Comparison of ENCODE assay signal across 19 mouse cellular contexts in genomic region chr4:98023245-98023792, GRCm38 (mm10).
DNase-seq lines count a peak whose midpoint lies in the region; ATAC-seq and TF ChIP-seq lines count a peak whose summit lies in the region.
"Had no signal": no experiment of that assay in that cellular context is flagged by ENCODE, and none has a peak within 500 bp of the region (broad histone marks: within the 10 kb centered on the region; RNA-seq: fewer than 3 reads in every experiment).

No protein-coding gene starts in this region.

- H3K4me2 ChIP-seq in forebrain, embryonic 12.5 days, result no peak overlapping the region
- H3K4me2 ChIP-seq in midbrain, embryonic 14.5 days (ENCODE audit: low read length), result no peak overlapping the region
- no peak overlapping the region for H3K4me2 ChIP-seq in midbrain, embryonic 11.5 days
- H3K4me2 ChIP-seq in hindbrain, embryonic 13.5 days, result no peak overlapping the region
- H3K4me2 ChIP-seq in midbrain, embryonic 15.5 days, result no peak overlapping the region
- H3K4me2 ChIP-seq in stomach, postnatal 0 days (replicated peaks; ENCODE audit: low read depth), result no peak overlapping the region
- H3K4me2 ChIP-seq: heart, embryonic 13.5 days; kidney, embryonic 15.5 days had no signal

- WGBS in forebrain, embryonic 12.5 days, result 56% methylated on average over 6 of the region's 6 CpGs
- 88% methylated on average over 6 of the region's 6 CpGs for WGBS in forebrain, embryonic 10.5 days
- 38% methylated on average over 6 of the region's 6 CpGs for WGBS in midbrain, embryonic 14.5 days
- 77% methylated on average over 6 of the region's 6 CpGs for WGBS in midbrain, embryonic 11.5 days
- 30% methylated on average over 6 of the region's 6 CpGs for WGBS in hindbrain, embryonic 13.5 days
- 30% methylated on average over 6 of the region's 6 CpGs for WGBS in midbrain, embryonic 15.5 days
- 72% methylated on average over 6 of the region's 6 CpGs for WGBS in stomach, postnatal 0 days

- no peak overlapping the region for H3K4me3 ChIP-seq in forebrain, embryonic 12.5 days (replicated peaks)
- no peak overlapping the region for H3K4me3 ChIP-seq in forebrain, embryonic 10.5 days
- no peak overlapping the region for H3K4me3 ChIP-seq in midbrain, embryonic 14.5 days (replicated peaks; ENCODE audit: low read depth, low read length)
- H3K4me3 ChIP-seq in midbrain, embryonic 11.5 days (ENCODE audit: low read depth, low read length), result no peak overlapping the region
- H3K4me3 ChIP-seq in hindbrain, embryonic 13.5 days, result no peak overlapping the region
- H3K4me3 ChIP-seq in midbrain, embryonic 15.5 days, result no peak overlapping the region
- no peak overlapping the region for H3K4me3 ChIP-seq in stomach, postnatal 0 days (ENCODE audit: low read depth, low read length)
- H3K4me3 ChIP-seq: heart, embryonic 13.5 days; kidney, embryonic 15.5 days had no signal

- no peaks in the 10 kb centered on the region for H3K27me3 ChIP-seq in forebrain, embryonic 12.5 days
- H3K27me3 ChIP-seq in forebrain, embryonic 10.5 days (ENCODE audit: poor library complexity, severe bottlenecking), result no peaks in the 10 kb centered on the region
- no peaks in the 10 kb centered on the region for H3K27me3 ChIP-seq in midbrain, embryonic 14.5 days (ENCODE audit: control insufficient read depth, insufficient read depth, low read length)
- no peaks in the 10 kb centered on the region for H3K27me3 ChIP-seq in midbrain, embryonic 11.5 days (ENCODE audit: control insufficient read depth, insufficient read depth, low read length)
- no peaks in the 10 kb centered on the region for H3K27me3 ChIP-seq in hindbrain, embryonic 13.5 days
- no peaks in the 10 kb centered on the region for H3K27me3 ChIP-seq in midbrain, embryonic 15.5 days (replicated peaks)
- H3K27me3 ChIP-seq in stomach, postnatal 0 days (ENCODE audit: control insufficient read depth, insufficient read depth, low read length), result no peaks in the 10 kb centered on the region
- H3K27me3 ChIP-seq: heart, embryonic 13.5 days; kidney, embryonic 15.5 days had no signal

- 0 out of 2 replicates have a peak, but pooled peaks have one; percentile 55 for ATAC-seq in forebrain, embryonic 12.5 days (ENCODE audit: low FRiP score)
- ATAC-seq in midbrain, embryonic 14.5 days (ENCODE audit: low FRiP score, low TSS enrichment), result peak; percentile 47; the same call in 1 of the 2 replicates
- no peak for ATAC-seq in midbrain, embryonic 11.5 days (ENCODE audit: low FRiP score)
- no peak for ATAC-seq in hindbrain, embryonic 13.5 days (ENCODE audit: low FRiP score)
- peak; percentile 58 for ATAC-seq in midbrain, embryonic 15.5 days (replicated peaks)
- no peak for ATAC-seq in stomach, postnatal 0 days (ENCODE audit: low FRiP score, low TSS enrichment)
- ATAC-seq: CD4-positive, CD25-positive, alpha-beta regulatory T cell, adult 4 months; intestine, embryonic 16.5 days; lung, postnatal 0 days had no signal

- DNase-seq in forebrain, embryonic 10.5 days (ENCODE audit: extremely low spot score, low spot score), result no peak
- peak; percentile 65 for DNase-seq in midbrain, embryonic 14.5 days
- no peak for DNase-seq in midbrain, embryonic 11.5 days (ENCODE audit: low spot score, missing footprints)
- DNase-seq in ovary, postnatal 14 days (ENCODE audit: low spot score), result no peak
- DNase-seq in stomach, postnatal 0 days (ENCODE audit: low spot score), result no peak
- DNase-seq: adrenal gland, postnatal 25 days; cerebellum, adult 2 months; heart, adult 18-20 months; heart, postnatal 4 days; liver; thymus, postnatal 14 days had no signal

- peak overlapping the region; percentile 70 for H3K27ac ChIP-seq in forebrain, embryonic 12.5 days
- no peak overlapping the region for H3K27ac ChIP-seq in forebrain, embryonic 10.5 days
- 0 out of 2 replicates have a peak overlapping the region, but pooled peaks have one; percentile 45 for H3K27ac ChIP-seq in midbrain, embryonic 14.5 days (replicated peaks; ENCODE audit: low read depth, low read length)
- H3K27ac ChIP-seq in midbrain, embryonic 11.5 days (ENCODE audit: low read depth, low read length), result no peak overlapping the region
- peak overlapping the region; percentile 49; the same call in 1 of the 2 replicates for H3K27ac ChIP-seq in hindbrain, embryonic 13.5 days
- no peak overlapping the region for H3K27ac ChIP-seq in midbrain, embryonic 15.5 days
- no peak overlapping the region for H3K27ac ChIP-seq in stomach, postnatal 0 days (replicated peaks)
- H3K27ac ChIP-seq: heart, embryonic 13.5 days; kidney, embryonic 15.5 days had no signal

- H3K9me3 ChIP-seq in forebrain, embryonic 12.5 days, result no peaks in the 10 kb centered on the region
- no peaks in the 10 kb centered on the region for H3K9me3 ChIP-seq in forebrain, embryonic 10.5 days
- H3K9me3 ChIP-seq in midbrain, embryonic 14.5 days (ENCODE audit: control insufficient read depth, low read length), result no peaks in the 10 kb centered on the region
- no peaks in the 10 kb centered on the region for H3K9me3 ChIP-seq in midbrain, embryonic 11.5 days (ENCODE audit: control insufficient read depth, low read length)
- no peaks in the 10 kb centered on the region for H3K9me3 ChIP-seq in hindbrain, embryonic 13.5 days
- H3K9me3 ChIP-seq in midbrain, embryonic 15.5 days, result no peaks in the 10 kb centered on the region
- no peaks in the 10 kb centered on the region for H3K9me3 ChIP-seq in stomach, postnatal 0 days (ENCODE audit: control insufficient read depth, low read length)
- H3K9me3 ChIP-seq: heart, embryonic 13.5 days; kidney, embryonic 15.5 days had no signal

- H3K4me1 ChIP-seq in forebrain, embryonic 12.5 days, result peaks cover 16% of the 10 kb centered on the region
- H3K4me1 ChIP-seq in forebrain, embryonic 10.5 days, result peaks cover 10% of the 10 kb centered on the region
- H3K4me1 ChIP-seq in midbrain, embryonic 14.5 days (ENCODE audit: control insufficient read depth, insufficient read depth, low read length), result peaks cover 5% of the 10 kb centered on the region; the same call in 1 of the 2 replicates
- no peaks in the 10 kb centered on the region for H3K4me1 ChIP-seq in midbrain, embryonic 11.5 days (ENCODE audit: control insufficient read depth, insufficient read depth, low read length)
- peaks cover 31% of the 10 kb centered on the region for H3K4me1 ChIP-seq in hindbrain, embryonic 13.5 days (replicated peaks)
- no peaks in the 10 kb centered on the region for H3K4me1 ChIP-seq in midbrain, embryonic 15.5 days
- H3K4me1 ChIP-seq in stomach, postnatal 0 days (replicated peaks; ENCODE audit: control insufficient read depth, insufficient read depth), result no peaks in the 10 kb centered on the region
- H3K4me1 ChIP-seq: kidney, embryonic 15.5 days had no signal

- TF ChIP-seq EP300 in stomach, postnatal 0 days (optimal IDR thresholded peaks at IDR 0.05), result no peak

- no peak overlapping the region for H3K9ac ChIP-seq in forebrain, embryonic 12.5 days
- no peak overlapping the region for H3K9ac ChIP-seq in midbrain, embryonic 14.5 days (replicated peaks; ENCODE audit: low read length)
- no peak overlapping the region for H3K9ac ChIP-seq in midbrain, embryonic 11.5 days (ENCODE audit: low read length)
- no peak overlapping the region for H3K9ac ChIP-seq in hindbrain, embryonic 13.5 days
- H3K9ac ChIP-seq in midbrain, embryonic 15.5 days, result no peak overlapping the region
- no peak overlapping the region for H3K9ac ChIP-seq in stomach, postnatal 0 days (ENCODE audit: low read length)
- H3K9ac ChIP-seq: heart, embryonic 13.5 days; kidney, embryonic 15.5 days had no signal

- peaks cover 27% of the 10 kb centered on the region; the same call in 1 of the 2 replicates for H3K36me3 ChIP-seq in forebrain, embryonic 12.5 days (replicated peaks)
- H3K36me3 ChIP-seq in forebrain, embryonic 10.5 days (replicated peaks), result peaks cover 14% of the 10 kb centered on the region; the same call in 1 of the 2 replicates
- 0 out of 2 replicates have a peak, but pooled peaks cover 3% of the 10 kb centered on the region for H3K36me3 ChIP-seq in midbrain, embryonic 14.5 days (ENCODE audit: control insufficient read depth, insufficient read depth, low read length)
- no peaks in the 10 kb centered on the region for H3K36me3 ChIP-seq in midbrain, embryonic 11.5 days (ENCODE audit: control insufficient read depth, insufficient read depth, low read length)
- H3K36me3 ChIP-seq in hindbrain, embryonic 13.5 days, result no peaks in the 10 kb centered on the region
- no peaks in the 10 kb centered on the region for H3K36me3 ChIP-seq in midbrain, embryonic 15.5 days (replicated peaks)
- H3K36me3 ChIP-seq in stomach, postnatal 0 days (ENCODE audit: control insufficient read depth, insufficient read depth, low read length), result no peaks in the 10 kb centered on the region

- TF ChIP-seq CTCF in stomach, postnatal 0 days (IDR thresholded peaks at IDR 0.05; ENCODE audit: low read depth), result no peak

Comparison
In these comparisons a context has a peak if more than half of its experiments do, and no peak if none do; other contexts are left out.
1. ATAC-seq: peak in forebrain, embryonic 12.5 days (single experiment), midbrain, embryonic 14.5 days (single experiment) and midbrain, embryonic 15.5 days (single experiment); none in midbrain, embryonic 11.5 days (single experiment), hindbrain, embryonic 13.5 days (single experiment) and stomach, postnatal 0 days (single experiment).
2. H3K27ac ChIP-seq: peak in forebrain, embryonic 12.5 days (single experiment), midbrain, embryonic 14.5 days (single experiment) and hindbrain, embryonic 13.5 days (single experiment); none in forebrain, embryonic 10.5 days (single experiment), midbrain, embryonic 11.5 days (single experiment), midbrain, embryonic 15.5 days (single experiment) and stomach, postnatal 0 days (single experiment).